Mouse (Mus musculus) layer of hippocampus, adult 18-20 months (tissue): ENCODE results near the gene Axdnd1. TPM values are rescaled to one million over a fixed set of nuclear protein-coding genes. Genes with fewer than 3 reads are reported as not detected.
A peak's percentile ranks its signal among the peaks of the same experiment; 100 is the strongest.
"Not testable (repeated sequence)": the region's sequence is repeated elsewhere in the genome, so short reads cannot be mapped to it uniquely, and the experiment has no call there.

ENCODE experiments used
- DNase-seq, 2 experiments: peaks; one replicate each; pipeline ENCODE4 v3.0.0; 2022; ENCODE audit warnings: low spot score in 2 of 2
- total RNA-seq, 2 experiments: library from RNA; stranded (reverse); gene quantifications; 2 replicates each; pipeline ENCODE4 v1.2.3; 2021

The Axdnd1 gene
- total RNA-seq, 2 experiments from 2014 or later: 0.50 to 1.2 TPM

DNA sequence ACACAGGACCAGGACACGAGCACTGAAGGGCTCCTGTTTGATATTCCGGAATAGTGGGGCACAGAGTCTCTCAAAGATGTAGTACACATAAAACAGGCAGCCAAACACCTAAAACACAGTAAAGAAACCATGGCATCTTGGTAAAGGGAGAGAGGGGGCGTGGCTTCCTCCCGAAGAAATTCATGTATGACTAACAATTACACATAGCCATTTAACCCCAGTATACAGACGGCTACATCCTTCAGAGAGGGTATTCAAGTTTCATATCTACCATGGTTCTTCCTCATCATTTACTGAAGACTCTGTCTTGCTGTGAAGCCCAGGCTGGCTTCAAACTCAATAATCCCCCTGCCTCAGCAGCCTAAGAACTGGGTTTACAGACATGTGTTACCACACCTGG is 16.8 kb upstream of the Axdnd1 start:
- DNase-seq: no peak

DNA sequence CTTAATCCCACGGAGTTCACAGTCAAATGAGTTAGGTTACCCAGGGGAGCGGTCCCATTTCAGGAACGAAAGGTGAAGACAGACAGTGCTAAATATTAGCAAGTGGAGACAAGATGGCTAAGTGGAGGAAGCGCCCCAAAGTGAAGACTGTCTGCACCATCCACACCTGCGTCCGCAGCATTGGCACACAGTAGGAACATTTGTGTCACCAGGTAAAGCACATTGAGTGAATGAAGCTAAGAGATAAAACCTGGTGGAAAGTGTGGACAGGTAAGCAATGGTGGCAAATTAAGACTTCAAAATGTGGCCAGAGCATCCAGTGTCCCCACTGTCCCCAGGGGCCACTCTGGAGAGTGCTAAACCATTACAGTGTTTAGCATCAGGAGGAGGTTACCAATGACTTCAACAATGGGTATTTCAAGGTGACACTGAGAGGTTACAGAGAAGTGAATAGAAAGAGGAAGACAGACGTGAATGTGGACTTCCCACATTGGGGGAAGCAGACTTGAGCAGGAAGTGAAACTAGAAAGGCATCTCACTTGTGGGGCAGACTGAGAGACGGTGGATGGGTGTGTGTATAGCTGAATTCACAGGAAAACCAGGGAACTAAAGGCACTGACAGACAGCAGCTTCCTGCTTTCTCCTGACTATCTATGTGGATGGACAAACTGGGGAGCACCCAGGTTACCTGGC is 16.2 kb upstream of the Axdnd1 start:
- no peak for DNase-seq

DNA sequence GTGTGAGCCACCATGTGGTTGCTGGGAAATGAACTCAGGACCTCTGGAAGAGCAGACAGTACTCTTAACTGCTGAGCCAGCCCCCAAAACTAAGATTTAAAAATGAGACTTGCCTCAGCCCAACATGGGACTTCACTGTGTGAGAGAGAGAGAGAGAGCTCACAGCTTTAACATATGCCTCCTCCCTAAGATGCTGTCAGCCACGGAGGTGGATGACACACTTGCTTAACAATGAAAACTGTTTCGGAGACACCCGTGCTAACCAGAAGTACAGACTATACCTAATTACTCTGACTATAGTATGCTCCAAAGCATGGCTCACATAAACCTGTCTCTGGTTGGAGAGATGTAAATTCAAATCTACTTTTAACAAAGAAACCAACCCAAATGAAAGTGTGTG is 12.5 kb upstream of the Axdnd1 start:
- no peak for DNase-seq

- no peak for DNase-seq
These were observed 11.5 kb upstream of the Axdnd1 start for GRCm38 (mm10) chr1:156432498-156432897.

GRCm38 (mm10) chr1:156428434-156428833 is 7.5 kb upstream of the Axdnd1 start:
- no peak for DNase-seq

- DNase-seq: no peak
These were observed 4.8 kb upstream of the Axdnd1 start for GRCm38 (mm10) chr1:156425746-156426145.

DNA sequence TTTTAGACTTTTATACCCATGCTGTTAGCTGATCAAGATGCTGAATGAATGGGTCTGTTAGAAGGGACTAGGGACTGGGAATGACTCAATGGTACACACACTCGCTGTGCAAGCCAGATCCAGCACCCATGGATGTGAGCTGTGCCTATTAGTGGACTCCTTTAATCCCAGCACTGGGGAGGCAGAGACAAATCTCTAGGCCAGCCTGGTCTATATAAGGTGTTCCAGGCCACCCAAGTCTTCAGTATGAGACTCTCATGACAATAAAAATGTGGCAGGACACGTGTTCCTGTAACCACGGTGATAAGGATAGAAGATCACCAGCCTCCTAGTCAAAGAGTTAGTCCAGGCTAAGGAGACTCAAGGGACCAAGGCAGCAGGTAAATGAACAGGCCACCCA is 3.1 kb upstream of the Axdnd1 start:
- no peak for DNase-seq

GRCm38 (mm10) chr1:156423493-156423892 is 2.5 kb upstream of the Axdnd1 start:
- no peak for DNase-seq

DNA sequence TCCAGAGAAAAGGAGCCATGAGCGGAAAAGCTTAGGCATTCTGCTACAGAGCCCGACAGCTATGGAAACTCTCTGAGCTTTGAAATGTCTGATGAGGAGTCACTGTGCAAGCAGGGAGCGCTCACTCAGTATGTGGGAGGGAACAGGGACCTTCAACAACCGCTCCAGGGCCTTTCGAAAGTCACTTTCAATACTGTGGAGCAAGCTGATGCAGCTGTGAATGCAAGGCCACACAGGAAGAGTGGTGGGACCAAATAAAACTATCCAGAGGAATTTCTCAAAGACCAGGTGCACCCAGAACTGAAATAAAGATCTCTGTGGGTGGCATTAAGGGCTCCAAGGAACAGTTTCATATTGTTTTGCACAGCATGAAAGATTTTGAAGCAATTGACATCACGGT is 1.9 kb upstream of the Axdnd1 start:
- no peak for DNase-seq

DNA sequence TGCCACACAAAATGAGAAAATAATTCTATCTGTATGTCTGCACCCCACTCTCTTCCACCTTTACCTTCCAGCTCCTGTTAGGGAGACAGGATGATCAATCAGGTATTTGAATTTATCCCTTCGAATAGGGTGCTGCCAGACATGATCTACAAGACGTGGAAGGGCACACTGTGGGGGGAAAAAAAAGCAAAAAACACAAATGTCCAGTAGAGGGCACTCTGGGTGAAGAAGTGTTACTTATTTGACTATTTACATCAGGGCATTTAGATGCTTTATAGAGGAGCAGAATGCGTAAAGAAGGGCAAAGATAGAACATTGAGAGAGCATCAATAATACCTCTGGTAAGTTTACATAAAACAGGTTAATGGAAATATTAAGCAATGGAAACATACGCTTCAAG is 2.8 kb downstream of the Axdnd1 start:
- peak in 1 of 2 experiments; percentile 69 for DNase-seq

DNA sequence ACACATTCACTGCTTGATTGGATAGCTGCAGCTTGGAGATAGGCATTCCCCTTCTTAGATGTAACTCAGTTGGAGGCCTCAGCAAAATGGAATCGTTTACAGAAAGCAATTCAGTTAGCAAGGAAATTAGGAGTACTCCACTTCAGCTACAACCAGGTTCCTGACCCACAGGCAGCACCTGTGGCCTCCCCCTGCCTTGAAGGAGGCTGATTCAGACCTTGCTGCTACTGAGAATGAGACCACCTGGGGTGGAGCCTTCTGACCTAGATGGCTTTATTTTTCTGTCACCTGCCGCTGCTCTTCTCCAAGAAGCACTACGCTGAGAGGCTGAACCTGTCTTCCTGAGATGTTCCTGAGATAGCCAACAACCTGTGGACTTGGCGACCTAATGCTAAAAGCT is 12.4 kb downstream of the Axdnd1 start:
- DNase-seq: no peak

DNA sequence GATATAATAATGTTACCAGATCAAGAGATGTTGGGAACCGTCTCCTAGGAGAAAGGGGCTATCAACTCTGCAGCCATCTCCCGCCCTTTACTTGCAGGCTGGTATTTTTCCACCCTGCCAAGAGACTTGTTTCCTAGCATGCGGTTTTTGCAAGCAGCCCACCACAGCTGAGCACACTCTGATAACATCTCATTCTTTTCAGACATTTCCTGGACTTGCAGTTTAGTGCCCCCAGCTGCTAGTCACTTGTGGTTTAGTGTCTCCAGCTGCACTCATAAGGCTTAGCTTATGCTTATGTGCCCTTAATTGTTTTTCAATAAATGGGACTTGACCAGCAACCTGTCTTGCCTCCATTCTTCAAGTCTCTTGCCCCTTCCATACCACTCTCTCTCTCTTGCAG is 13.0 kb downstream of the Axdnd1 start:
- DNase-seq: no peak

- DNase-seq: no peak
These were observed 17.7 kb downstream of the Axdnd1 start for GRCm38 (mm10) chr1:156403251-156403650.

DNA sequence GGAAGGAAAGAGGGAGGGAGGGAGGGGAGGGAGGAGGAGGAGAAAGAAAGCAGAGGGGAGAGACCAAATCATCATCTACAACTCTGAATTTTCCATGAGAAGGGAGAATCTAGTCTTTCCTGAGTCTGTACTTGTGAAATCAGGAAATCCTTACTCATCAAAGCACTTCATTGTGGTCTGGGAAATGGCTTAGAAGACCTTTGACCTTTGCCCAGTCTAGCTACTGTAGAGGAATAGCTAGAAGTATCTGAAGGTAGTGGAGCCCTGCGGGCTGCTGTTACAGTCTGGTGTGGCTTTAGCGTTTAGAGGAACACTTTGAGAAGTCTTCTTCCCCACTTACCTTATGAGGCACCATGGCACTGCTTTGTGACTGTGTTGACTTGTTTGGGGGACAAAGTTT is 18.5 kb downstream of the Axdnd1 start:
- DNase-seq: no peak

GRCm38 (mm10) chr1:156400159-156400558 is 20.8 kb downstream of the Axdnd1 start:
- DNase-seq: not testable (repeated sequence)

- no peak for DNase-seq
These were observed 27.8 kb downstream of the Axdnd1 start for GRCm38 (mm10) chr1:156393148-156393547.

GRCm38 (mm10) chr1:156386880-156387279 is 34.1 kb downstream of the Axdnd1 start:
- no peak for DNase-seq

DNA sequence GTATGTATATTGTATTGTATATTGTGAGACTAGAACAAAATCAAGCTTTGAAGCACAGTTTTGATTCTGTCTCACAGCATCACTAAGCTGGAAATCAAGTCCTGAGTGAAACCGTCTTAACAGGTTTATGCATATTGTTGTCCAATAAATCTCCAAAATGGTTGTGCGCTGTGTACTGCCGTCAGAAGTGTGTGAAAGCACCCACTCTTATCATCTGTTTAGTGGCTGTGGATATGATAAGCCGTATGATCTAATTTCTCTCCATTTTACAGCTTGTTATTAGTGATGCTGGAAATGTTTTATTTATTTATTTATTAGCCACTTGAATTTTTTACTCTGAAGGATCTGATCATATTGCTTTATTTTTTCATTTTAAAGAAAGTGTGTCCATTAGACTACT is 34.7 kb downstream of the Axdnd1 start:
- no peak for DNase-seq

DNA sequence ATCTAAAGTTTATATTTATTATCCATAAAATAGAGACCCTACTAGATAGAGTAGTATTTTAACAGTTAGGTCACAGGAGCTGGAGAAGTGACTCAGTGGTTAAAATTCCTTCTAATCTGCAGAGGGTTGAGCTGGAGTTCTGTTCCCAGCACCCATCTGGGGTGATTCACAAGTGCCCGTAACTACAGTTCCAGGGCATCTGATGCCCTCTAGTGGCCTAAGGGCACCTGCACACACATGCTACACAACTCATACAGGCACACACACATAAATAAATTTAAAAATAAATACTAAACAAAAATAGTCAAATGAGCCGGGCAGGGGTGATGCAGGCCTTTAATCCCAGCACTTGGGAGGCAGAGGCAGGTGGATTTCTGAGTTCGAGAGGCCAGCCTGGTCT is 39.7 kb downstream of the Axdnd1 start:
- DNase-seq: no peak

- DNase-seq: no peak
These were observed 55.2 kb downstream of the Axdnd1 start, which contains the start of gene Gm2000 for GRCm38 (mm10) chr1:156365740-156366139. Gene Gm2000 (plus strand): TSS chr1:156366040.

DNA sequence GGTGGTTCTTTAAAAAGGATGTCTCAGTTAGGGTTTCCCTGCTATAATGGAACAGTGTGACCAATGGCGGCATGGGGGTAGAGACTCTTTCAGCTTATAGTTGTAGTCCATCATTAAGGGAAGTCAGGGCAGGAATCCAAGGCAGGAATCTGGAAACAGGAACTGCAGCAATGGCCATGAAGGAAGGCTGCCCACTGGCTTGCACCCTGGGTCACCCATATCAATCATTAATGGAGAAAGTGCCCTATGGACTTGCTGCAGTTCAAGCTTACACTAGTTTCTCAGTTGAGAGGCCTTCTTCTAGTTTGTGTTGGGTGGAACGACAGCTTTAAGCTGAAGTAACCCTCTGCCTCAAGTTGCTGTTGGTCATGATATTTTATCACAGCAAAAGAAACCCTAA is 68.5 kb downstream of the Axdnd1 start:
- no peak for DNase-seq

GRCm38 (mm10) chr1:156350441-156350840 is 70.5 kb downstream of the Axdnd1 start:
- no peak for DNase-seq

DNA sequence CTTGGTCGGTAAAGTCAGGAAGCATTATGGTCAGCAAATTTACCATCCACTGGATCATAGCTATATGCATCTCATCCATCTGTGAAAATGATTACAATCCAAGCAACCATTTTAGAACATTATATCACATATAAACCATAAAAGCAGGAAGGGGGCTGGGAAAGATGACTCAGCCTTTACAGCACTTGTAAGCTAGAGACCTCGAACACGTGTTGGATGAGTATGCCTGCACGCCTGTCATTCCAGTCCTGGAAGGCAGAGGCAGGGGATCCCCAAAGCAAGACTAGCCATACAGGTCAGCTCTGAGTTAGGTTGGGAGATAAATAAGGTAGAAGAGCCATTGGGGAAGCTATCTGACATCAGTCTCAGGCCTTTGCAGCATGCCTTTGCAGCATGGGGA is 71.9 kb downstream of the Axdnd1 start:
- no peak for DNase-seq

GRCm38 (mm10) chr1:156345633-156346032 is 75.3 kb downstream of the Axdnd1 start:
- DNase-seq: no peak
